Mouse (Mus musculus) limb, embryonic 12.5 days (tissue): ENCODE results near the gene Dtx2. TPM values are rescaled to one million over a fixed set of nuclear protein-coding genes. Genes with fewer than 3 reads are reported as not detected.
"Not testable (repeated sequence)": the region's sequence is repeated elsewhere in the genome, so short reads cannot be mapped to it uniquely, and the experiment has no call there.

Source experiments
- ATAC-seq: fragments of 200-750 bp; cut with Nextera tagmentation; 2 replicates; pipeline ENCODE4 v1.8.0; 2017; ENCODE audit warnings: low read depth, moderate TSS enrichment; ENCODE audit not compliant: insufficient number of reproducible peaks, insufficient read depth, low FRiP score, low TSS enrichment
- H3K27ac ChIP-seq: fragments of 300-500 bp; sonication (generic); 2 replicates; pipeline ENCODE4 v1.5.1; 2016; ENCODE audit warnings: mild to moderate bottlenecking, moderate library complexity
- H3K27me3 ChIP-seq: fragments of 300-500 bp; sonication (generic); 2 replicates; pipeline ENCODE4 v1.6.1; 2016; ENCODE audit warnings: mild to moderate bottlenecking, moderate library complexity
- H3K36me3 ChIP-seq: fragments of 300-500 bp; sonication (generic); 2 replicates; pipeline ENCODE4 v1.6.1; 2016; ENCODE audit warnings: mild to moderate bottlenecking, moderate library complexity
- H3K4me1 ChIP-seq: fragments of 300-500 bp; sonication (generic); replicated peaks from 2 replicates; pipeline ENCODE4 v1.6.1; 2016
- H3K4me2 ChIP-seq: fragments of 300-500 bp; sonication (generic); 2 replicates; pipeline ENCODE4 v1.6.1; 2016; ENCODE audit warnings: mild to moderate bottlenecking, moderate library complexity
- H3K4me3 ChIP-seq: fragments of 300-500 bp; sonication (generic); replicated peaks from 2 replicates; pipeline ENCODE4 v1.5.1; 2016; ENCODE audit warnings: mild to moderate bottlenecking
- H3K9ac ChIP-seq: fragments of 300-500 bp; sonication (generic); replicated peaks from 2 replicates; pipeline ENCODE4 v1.6.1; 2016; ENCODE audit warnings: mild to moderate bottlenecking, moderate library complexity
- H3K9me3 ChIP-seq: fragments of 300-500 bp; sonication (generic); 2 replicates; pipeline ENCODE4 v1.6.1; 2016; ENCODE audit warnings: mild to moderate bottlenecking, moderate library complexity
- WGBS: fragments of 180-500 bp; shearing (Covaris S2); methylation state at CpG from one replicate; pipeline ENCODE4 v1.1.7; 2016; 5-methylcytosine and 5-hydroxymethylcytosine counted together
- polyA plus RNA-seq: library from polyadenylated mRNA; unstranded; fragments of >200 nt; fragmentation: Nextera tagmentation; extraction: Ambion mirVana; gene quantifications from 2 replicates; pipeline ENCODE4 v1.2.1, GENCODE M21; 2016

The Dtx2 gene
- polyA plus RNA-seq, 1 experiment from 2014 or later = 39.2 TPM

GRCm38 (mm10) chr5:136045987-136046386, 51.4 kb downstream of the Dtx2 start:
- no peak for ATAC-seq
- Histone ChIP-seq H3K36me3 (no peaks in the 10 kb centered on the region), H3K9me3 (no peaks in the 10 kb centered on the region), H3K27ac (no peak overlapping the region), H3K27me3 (no peaks in the 10 kb centered on the region), H3K9ac (no peak overlapping the region), H3K4me1 (peaks cover 5% of the 10 kb centered on the region; the same call in 1 of the 2 replicates), H3K4me2 (no peak overlapping the region), H3K4me3 (no peak overlapping the region)
- WGBS = 3% methylated on average over 10 of the region's 10 CpGs

- peaks cover 16% of the 10 kb centered on the region for H3K4me1 ChIP-seq
- not testable (repeated sequence) for H3K9me3 ChIP-seq, H3K4me3 ChIP-seq, H3K4me2 ChIP-seq, ATAC-seq, H3K27me3 ChIP-seq, H3K9ac ChIP-seq, H3K36me3 ChIP-seq, H3K27ac ChIP-seq
Measured at GRCm38 (mm10) chr5:136048541-136048940, 53.9 kb downstream of the Dtx2 start.

- peaks cover 16% of the 10 kb centered on the region for H3K4me1 ChIP-seq
- H3K4me2 ChIP-seq = no peak overlapping the region
- H3K4me3 ChIP-seq = no peak overlapping the region
- no peaks in the 10 kb centered on the region for H3K27me3 ChIP-seq
- no peak overlapping the region for H3K9ac ChIP-seq
- H3K9me3 ChIP-seq = no peaks in the 10 kb centered on the region
- no peak overlapping the region for H3K27ac ChIP-seq
- no peaks in the 10 kb centered on the region for H3K36me3 ChIP-seq
- 65% methylated on average over 6 of the region's 6 CpGs for WGBS
- ATAC-seq = no peak
Measured at GRCm38 (mm10) chr5:136049926-136050325, 55.3 kb downstream of the Dtx2 start.

- peak overlapping the region; percentile 13; the same call in 1 of the 2 replicates for H3K4me2 ChIP-seq
- no peaks in the 10 kb centered on the region for H3K36me3 ChIP-seq
- peak overlapping the region; percentile 67 for H3K27ac ChIP-seq
- H3K4me1 ChIP-seq = peaks cover 12% of the 10 kb centered on the region
- 0 out of 2 replicates have a peak overlapping the region, but pooled peaks have one; percentile 34 for H3K9ac ChIP-seq
- H3K27me3 ChIP-seq = no peaks in the 10 kb centered on the region
- H3K4me3 ChIP-seq = no peak overlapping the region
- WGBS = 20% methylated on average over 10 of the region's 10 CpGs
- peak; percentile 63; the same call in 1 of the 2 replicates for ATAC-seq
- H3K9me3 ChIP-seq = no peaks in the 10 kb centered on the region
Measured at GRCm38 (mm10) chr5:136051231-136052085, 56.9 kb downstream of the Dtx2 start.

DNA sequence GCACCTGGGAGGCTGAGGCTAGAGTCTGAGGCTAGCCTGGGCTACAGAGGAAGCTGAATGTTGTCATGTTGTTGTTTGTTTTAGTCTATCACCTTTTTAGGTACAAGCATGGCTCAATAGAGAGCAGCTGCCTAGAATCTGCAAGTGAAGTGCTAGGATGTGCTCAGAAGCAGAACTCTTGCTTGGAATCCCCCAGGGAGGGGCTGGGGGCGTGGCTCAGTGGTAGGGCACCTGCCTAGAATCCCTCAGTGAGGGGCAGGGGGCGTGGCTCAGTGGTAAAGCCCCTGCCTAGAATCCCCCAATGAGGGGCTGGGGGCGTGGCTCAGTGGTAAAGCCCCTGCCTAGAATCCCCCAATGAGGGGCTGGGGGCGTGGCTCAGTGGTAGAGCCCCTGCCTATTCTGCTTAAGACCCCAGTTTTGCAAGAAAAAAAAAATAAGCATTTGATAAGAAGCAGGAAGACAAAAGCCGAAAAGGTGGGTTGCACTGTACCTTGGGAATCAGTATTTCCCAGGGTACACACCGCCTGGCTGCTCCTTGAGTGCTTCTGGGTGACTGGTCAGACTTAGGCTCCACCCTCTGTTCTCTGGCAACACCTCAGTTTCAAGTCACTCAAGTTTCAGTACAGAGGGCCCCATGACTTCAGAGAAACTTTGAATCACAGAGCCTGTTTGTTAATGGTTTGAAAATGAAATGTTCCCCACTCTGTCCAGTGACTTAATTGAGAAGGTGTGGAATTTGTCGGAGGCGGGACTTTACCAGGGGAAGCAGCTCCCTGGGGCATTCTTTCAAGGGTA, 58.5 kb downstream of the Dtx2 start:
- no peak overlapping the region for H3K4me3 ChIP-seq
- peaks cover 11% of the 10 kb centered on the region for H3K4me1 ChIP-seq
- no peaks in the 10 kb centered on the region for H3K9me3 ChIP-seq
- ATAC-seq = no peak
- no peaks in the 10 kb centered on the region for H3K36me3 ChIP-seq
- H3K27ac ChIP-seq = no peak overlapping the region
- H3K27me3 ChIP-seq = peaks cover under 1% of the 10 kb centered on the region; the same call in 1 of the 2 replicates
- 68% methylated on average over 8 of the region's 8 CpGs for WGBS
- H3K4me2 ChIP-seq = no peak overlapping the region
- H3K9ac ChIP-seq = no peak overlapping the region

- Histone ChIP-seq H3K36me3 (no peaks in the 10 kb centered on the region), H3K4me1 (peaks cover 11% of the 10 kb centered on the region), H3K4me2 (no peak within 1 kb of the TSS), H3K9ac (no peak within 1 kb of the TSS), H3K9me3 (no peaks in the 10 kb centered on the region), H3K27me3 (peaks cover 10% of the 10 kb centered on the region; the same call in 1 of the 2 replicates), H3K27ac (no peak within 1 kb of the TSS), H3K4me3 (no peak within 1 kb of the TSS)
- ATAC-seq = no peak
- WGBS = 91% methylated on average over 11 of the region's 11 CpGs
Measured at GRCm38 (mm10) chr5:136054301-136055077, 59.9 kb downstream of the Dtx2 start, which contains the start of gene Upk3bl. Upk3bl (plus strand) TSS chr5:136054492.

GRCm38 (mm10) chr5:136056062-136056461, 61.5 kb downstream of the Dtx2 start:
- no peaks in the 10 kb centered on the region for H3K36me3 ChIP-seq
- H3K4me3 ChIP-seq = no peak overlapping the region
- WGBS = 41% methylated on average over 4 of the region's 4 CpGs
- no peak overlapping the region for H3K4me2 ChIP-seq
- H3K9ac ChIP-seq = no peak overlapping the region
- no peak for ATAC-seq
- H3K27me3 ChIP-seq = peaks cover 22% of the 10 kb centered on the region
- H3K4me1 ChIP-seq = peaks cover 11% of the 10 kb centered on the region
- no peak overlapping the region for H3K27ac ChIP-seq
- no peaks in the 10 kb centered on the region for H3K9me3 ChIP-seq

- no peaks in the 10 kb centered on the region for H3K36me3 ChIP-seq
- ATAC-seq = peak; percentile 41; the same call in 1 of the 2 replicates
- peaks cover under 1% of the 10 kb centered on the region; the same call in 1 of the 2 replicates for H3K4me1 ChIP-seq
- no peak overlapping the region for H3K4me2 ChIP-seq
- H3K9ac ChIP-seq = no peak overlapping the region
- H3K27me3 ChIP-seq = peaks cover 26% of the 10 kb centered on the region
- H3K4me3 ChIP-seq = no peak overlapping the region
- no peak overlapping the region for H3K27ac ChIP-seq
- WGBS = 28% methylated on average over 8 of the region's 8 CpGs
- no peaks in the 10 kb centered on the region for H3K9me3 ChIP-seq
Measured at GRCm38 (mm10) chr5:136057085-136057484, 62.5 kb downstream of the Dtx2 start.

DNA sequence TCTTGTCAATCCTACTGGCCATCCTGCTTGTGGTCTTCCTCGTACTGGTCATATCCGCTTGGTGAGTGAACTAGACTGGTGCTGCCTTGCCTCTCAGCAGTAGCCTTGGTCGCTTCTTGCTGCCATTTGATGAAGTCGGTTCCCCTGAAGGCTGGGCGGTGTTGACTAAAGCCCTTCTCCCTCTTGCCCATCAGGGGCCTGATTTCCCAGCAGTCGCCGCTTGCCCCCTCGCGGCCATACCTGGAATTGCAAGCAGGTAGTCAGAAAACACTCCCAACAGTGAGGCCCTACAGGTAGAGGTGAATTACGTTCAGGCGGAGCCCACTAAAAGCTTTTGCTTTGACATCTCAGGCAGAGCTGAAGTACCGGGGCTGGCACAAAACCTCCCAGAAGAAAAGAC, 67.0 kb downstream of the Dtx2 start:
- Histone ChIP-seq H3K4me3 (no peak overlapping the region), H3K36me3 (no peaks in the 10 kb centered on the region), H3K9me3 (peaks cover 4% of the 10 kb centered on the region; the same call in 1 of the 2 replicates), H3K4me2 (no peak overlapping the region), H3K4me1 (no peaks in the 10 kb centered on the region; the same call in 1 of the 2 replicates), H3K27ac (no peak overlapping the region), H3K27me3 (peaks cover 26% of the 10 kb centered on the region), H3K9ac (no peak overlapping the region)
- WGBS = 13% methylated on average over 12 of the region's 12 CpGs
- no peak for ATAC-seq

DNA sequence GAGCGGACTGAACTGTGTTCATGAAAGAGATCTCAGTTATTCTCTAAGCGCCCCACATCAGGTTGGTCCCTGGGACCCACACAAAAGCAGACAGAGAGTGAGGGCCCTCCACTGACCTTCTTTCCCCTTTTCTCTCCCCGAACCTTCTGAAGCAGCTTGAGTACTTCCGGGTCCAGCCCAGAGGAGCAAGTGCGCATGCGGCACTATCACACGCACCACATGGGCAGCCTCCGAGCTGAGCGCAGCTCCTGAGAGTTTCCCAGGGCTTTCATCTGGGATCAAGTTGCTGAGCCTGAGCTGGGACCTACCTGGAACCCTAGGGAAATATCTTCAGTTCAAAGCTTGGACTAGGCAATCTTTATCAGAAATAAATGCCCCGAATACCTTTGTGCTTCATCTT, 69.3 kb downstream of the Dtx2 start:
- WGBS = 89% methylated on average over 10 of the region's 10 CpGs
- Histone ChIP-seq H3K4me2 (no peak overlapping the region), H3K4me1 (no peaks in the 10 kb centered on the region), H3K27me3 (peaks cover 23% of the 10 kb centered on the region), H3K9ac (no peak overlapping the region), H3K9me3 (peaks cover 4% of the 10 kb centered on the region; the same call in 1 of the 2 replicates), H3K27ac (no peak overlapping the region), H3K4me3 (no peak overlapping the region), H3K36me3 (no peaks in the 10 kb centered on the region)
- ATAC-seq = no peak
